Mouse (Mus musculus): ENCODE measurements around the gene Hspa1l. TPM values are rescaled to one million over a fixed set of nuclear protein-coding genes. Genes with fewer than 3 reads are reported as not detected.
"Not testable (repeated sequence)": the region's sequence is repeated elsewhere in the genome, so short reads cannot be mapped to it uniquely, and the experiment has no call there.

Hspa1l gene
- polyA plus RNA-seq, 1 experiment: 2.4 TPM

DNA sequence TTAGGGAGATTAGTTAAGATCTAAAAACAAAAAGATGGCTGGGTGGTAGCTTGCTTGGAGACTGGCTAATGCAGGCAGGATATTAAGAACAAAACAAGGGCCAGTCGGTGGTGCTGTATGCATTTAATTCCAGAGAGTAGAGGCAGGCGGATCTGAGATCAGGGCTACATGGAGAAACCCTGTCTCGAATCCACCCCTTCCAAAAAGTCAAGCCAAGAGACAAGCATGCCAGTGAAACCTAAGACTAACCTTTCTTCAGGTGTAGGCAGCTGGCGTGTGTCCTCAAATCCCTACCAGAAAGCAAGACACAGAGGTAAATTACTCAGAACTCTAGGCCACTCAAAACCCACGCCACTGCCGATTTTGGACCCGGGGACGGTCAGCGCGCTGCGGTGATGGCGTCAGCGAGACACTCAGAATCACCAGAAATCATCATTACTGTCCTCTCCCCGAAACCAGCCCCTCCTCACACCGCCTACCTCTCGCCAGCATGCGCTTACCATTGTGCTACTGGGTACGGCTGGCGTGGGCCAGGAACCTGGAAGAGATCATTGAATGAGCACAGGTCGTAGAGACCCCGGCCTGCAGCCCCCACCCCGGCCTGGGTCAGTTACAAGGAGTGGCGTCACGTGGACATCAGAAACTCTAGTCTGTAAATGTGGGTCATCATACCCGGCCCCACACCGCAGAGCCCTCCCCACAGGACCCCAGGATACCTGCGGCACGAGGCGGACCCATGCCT, 20.7 kb upstream of the Hspa1l start:
- DNase-seq (ENCODE audit: low read depth): no peak

DNA sequence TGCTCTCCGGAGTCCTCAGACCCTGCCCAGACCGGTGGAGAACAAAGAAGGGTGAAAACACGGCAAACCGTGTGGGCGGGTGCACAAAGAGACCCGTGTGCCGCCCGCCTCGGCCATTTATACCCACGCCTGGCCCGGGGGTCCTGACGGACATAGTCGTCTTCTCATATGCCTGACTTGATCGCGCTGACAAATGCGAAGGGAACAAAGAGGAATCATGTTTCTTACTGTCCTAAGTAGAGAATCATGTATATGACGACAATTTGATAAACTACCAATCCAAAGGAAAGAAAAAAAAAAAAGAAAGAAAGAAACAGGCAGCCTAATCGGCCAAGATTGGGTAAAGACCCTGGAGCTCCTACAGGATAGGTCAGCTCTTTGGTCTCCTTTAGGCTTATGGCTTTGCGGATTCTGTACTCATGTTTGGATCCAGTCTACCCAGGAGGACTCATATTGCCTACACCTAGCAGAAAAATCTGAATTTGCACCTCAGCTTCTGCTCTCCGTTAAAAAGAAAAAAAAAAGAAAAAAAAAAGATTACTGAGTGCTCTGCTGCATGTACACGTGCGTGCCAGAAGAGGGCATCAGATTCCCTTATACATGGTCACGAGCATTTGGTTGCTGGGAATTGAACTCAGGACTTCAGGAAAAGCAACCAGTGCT, 20.0 kb upstream of the Hspa1l start:
- DNase-seq (ENCODE audit: low read depth): no peak

DNA sequence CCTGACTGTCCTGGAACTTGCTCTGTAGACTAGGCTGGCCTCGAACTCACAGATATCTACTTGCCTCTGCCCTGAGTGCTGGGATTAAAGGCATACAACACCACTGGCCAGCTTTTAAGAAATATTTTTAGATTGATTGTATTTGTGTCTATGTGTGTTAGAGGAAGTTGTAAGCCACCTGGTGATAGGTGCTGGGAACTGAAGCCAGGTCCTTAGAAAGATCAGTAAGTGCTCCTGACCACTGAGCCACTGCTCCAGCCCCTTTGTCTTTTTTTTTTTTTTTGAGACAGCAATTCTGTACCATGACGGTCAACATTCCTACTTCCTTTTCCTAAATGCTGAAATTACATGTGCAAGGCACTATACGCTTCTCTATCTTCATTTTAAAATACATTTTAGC, 19.2 kb upstream of the Hspa1l start:
- no peak for DNase-seq (ENCODE audit: low read depth)

DNA sequence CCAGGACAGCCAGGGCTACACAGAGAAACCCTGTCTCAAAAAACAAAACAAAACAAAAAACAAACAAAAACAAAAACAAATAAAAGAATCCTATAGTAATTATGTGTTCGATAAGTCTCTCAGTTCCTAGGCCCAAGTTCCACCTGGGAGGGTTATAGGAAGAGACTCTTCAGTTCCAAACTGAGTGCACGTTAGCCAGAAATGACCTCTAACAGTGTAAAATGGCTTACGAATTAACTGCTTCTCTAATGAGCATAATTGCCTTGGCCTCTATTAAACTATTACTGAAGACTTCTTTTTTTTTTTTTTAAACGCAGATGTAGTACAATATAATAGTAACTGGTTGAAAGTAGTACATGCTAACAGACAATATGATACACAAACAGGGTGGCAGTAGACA, 18.6 kb upstream of the Hspa1l start:
- DNase-seq (ENCODE audit: low read depth): no peak

DNA sequence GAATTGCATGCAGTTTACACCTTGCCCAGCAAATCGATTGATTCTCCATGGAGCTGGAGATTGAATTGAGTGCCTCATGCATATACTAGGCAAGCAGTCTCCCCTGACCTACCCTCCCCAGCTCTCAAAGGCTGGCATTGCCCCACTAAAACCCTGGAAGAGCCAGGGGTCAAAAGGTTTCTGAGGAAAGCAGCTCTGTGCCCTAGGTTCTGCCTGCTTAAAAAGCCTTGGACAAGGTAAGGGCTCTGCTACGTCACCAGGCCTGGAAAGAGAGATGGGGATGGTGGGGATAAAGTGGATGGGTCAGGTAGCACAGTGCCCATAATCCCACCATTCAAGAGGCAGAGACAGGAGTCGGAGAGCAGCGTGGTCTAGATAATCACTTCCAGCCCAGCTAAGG, 17.7 kb upstream of the Hspa1l start:
- DNase-seq (ENCODE audit: low read depth): no peak

DNA sequence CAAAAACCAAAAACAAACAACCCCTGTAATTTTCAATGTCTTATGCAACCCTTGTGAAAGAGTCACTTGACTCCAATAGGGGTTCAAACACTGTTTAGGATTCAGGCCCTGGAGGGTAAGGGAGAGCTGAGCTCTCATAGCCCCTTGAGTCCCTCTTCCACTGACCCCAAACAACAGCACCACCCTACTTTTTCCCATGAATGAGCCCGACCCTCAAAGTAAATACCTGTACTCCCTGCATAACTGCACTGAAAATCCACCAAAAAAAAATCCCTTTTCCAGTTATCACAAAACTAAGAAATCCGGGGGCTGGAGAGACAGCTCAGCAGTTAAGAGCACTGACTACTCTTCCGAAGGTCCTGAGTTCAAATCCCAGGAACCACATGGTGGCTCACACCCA, 16.6 kb upstream of the Hspa1l start:
- no peak for DNase-seq (ENCODE audit: low read depth)

DNA sequence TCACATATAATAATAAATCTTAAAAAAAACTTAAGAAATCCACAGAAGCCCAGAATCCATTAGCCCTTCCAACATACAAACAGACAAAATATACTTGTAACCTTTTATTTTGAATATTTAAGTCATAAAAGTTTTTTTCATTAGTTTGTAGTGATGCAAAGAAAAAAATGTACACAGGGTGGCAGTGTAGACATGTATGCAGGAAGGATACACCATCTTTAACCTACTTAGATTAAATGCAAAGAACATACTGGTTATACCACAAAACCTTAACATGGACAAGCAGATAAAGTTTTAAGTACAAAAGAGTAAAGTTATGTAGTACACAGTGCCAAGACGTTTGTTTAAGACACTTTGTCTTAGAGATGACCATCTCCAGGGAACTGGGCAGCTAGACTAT, 16.2 kb upstream of the Hspa1l start:
- no peak for DNase-seq (ENCODE audit: low read depth)

DNA sequence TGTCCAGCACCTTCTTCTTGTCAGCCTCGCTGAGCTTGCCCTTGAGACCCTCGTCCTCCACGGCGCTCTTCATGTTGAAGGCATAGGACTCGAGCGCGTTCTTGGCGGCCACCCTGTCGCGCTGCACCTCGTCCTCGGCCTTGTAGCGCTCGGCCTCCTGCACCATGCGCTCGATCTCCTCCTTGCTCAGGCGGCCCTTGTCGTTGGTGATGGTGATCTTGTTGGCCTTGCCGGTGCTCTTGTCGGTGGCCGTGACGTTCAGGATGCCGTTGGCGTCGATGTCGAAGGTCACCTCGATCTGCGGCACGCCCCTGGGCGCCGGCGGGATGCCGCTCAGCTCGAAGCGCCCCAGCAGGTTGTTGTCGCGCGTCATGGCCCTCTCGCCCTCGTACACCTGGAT, 15.2 kb upstream of the Hspa1l start:
- not testable (repeated sequence) for DNase-seq (ENCODE audit: low read depth)

DNA sequence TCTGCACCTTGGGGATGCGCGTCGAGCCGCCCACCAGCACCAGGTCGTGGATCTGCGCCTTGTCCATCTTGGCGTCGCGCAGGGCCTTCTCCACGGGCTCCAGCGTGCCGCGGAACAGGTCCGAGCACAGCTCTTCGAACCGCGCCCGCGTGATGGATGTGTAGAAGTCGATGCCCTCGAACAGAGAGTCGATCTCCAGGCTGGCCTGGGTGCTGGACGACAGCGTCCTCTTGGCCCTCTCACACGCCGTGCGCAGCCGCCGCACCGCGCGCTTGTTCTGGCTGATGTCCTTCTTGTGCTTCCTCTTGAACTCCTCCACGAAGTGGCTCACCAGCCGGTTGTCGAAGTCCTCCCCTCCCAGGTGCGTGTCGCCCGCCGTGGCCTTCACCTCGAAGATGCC, 14.5 kb upstream of the Hspa1l start:
- not testable (repeated sequence) for DNase-seq (ENCODE audit: low read depth)

DNA sequence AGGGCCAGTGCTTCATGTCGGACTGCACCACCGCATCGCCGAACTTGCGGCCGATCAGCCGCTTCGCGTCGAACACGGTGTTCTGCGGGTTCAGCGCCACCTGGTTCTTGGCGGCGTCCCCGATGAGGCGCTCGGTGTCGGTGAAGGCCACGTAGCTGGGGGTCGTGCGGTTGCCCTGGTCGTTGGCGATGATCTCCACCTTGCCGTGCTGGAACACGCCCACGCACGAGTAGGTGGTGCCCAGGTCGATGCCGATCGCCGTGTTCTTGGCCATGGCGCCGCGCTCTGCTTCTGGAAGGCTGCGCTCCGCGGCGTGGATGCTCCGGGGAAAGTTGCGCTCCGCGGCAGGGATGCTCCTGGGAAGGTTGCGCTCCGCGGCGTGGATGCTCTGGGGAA, 13.8 kb upstream of the Hspa1l start:
- not testable (repeated sequence) for DNase-seq (ENCODE audit: low read depth)

DNA sequence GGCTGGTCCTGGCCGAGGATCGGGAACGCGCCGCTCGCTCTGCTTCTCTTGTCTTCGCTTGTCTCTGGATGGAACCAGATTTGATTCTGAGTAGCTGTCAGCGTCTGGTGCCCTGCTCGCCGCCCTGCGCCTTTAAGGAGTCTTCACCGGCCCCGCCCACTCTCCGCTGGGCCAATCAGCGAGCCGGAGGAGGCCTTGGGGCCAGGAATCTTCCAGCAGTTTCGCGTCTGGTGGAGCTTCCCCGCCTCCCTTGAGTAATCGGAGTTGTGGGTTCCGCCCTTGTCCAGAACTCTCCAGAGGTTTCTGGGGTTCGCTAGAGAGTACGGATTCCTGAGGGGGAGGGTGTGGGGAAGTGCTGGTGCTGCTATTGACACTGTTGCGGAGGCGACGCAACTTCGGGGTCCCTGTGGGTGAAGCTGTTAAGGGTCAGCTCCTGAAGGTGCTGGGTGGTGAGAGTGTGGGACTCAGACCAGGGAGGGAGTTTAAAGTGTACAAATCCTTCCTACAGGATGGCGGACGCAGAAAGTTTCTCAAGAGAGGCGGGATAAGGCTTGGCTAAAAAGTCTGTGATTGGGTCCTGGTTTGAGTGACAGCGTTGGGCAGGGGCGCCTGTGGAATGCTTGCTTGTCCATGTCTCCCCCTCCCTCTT, 13.2 kb upstream of the Hspa1l start, which contains the start of gene Hspa1b:
Gene Hspa1b, minus strand, starts transcription at position 109 of the 649 bp plus-strand sequence.
- DNase-seq (ENCODE audit: low read depth): not testable (repeated sequence)

DNA sequence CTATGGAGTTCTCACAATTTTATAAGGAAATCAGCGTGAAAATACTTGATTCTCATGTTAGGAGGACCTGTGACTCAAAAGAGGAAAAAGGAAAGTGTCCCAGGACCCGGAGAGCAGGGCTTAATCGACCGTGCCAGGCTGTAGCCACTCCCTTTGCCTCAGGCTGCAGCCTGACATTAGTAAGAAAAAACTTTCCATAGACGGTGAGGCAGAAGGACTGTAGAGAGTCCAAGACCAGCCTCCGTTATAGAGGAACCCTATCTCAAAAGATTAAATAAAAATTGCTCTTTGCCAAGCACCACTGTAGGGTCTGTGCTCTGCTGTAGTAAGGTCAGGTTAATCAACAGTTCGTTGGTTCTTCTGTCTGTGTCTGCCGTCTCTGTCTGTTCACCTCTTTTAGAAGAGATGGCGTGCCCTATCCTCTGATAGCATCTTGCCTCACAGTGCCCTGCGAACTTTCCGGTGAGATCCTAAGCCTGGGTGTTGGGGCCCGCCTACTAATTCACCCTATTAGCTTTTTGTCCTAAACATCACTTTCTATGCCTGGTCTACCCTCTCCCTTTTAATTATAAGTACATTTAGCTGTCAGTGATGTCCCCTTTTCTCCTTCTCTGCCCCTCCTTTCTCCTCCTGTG, 12.5 kb upstream of the Hspa1l start:
- no peak for DNase-seq (ENCODE audit: low read depth)

DNA sequence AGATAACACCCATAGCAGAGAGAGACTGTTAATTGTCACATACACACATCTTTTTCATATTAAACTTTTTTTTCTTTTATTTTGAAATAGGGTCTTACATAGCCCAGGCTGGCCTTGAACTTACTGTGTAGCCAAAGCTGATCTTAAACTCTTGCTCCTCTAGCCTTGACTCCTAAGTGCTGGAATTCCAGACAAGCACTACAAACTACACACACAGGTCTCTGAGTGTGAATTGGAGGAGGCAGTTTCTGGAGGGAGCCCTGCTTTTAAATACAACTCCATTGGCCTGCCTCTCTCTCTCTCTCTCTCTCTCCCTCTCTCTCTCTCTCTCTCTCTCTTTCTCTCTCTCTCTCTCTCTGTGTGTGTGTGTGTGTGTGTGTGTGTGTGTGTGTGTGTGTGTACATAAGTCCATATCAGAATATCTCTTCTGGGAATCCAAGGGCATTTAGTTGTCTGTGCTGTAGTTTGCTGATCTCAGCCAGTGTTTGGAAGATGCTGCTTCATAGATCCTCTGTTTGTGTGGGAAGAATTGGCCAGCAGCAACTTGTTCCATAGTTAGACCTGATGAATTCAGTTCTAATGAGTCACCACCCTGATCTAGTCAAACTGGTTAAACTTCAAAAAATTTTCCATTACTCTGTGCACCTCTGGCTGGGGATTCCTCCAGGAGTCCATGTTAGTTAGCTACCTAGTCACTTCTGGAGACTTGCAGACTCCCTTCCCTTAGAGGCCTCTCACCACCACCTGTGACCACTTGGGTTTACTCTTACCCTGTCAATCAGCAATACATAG, 11.6 kb upstream of the Hspa1l start:
- no peak for DNase-seq (ENCODE audit: low read depth)

DNA sequence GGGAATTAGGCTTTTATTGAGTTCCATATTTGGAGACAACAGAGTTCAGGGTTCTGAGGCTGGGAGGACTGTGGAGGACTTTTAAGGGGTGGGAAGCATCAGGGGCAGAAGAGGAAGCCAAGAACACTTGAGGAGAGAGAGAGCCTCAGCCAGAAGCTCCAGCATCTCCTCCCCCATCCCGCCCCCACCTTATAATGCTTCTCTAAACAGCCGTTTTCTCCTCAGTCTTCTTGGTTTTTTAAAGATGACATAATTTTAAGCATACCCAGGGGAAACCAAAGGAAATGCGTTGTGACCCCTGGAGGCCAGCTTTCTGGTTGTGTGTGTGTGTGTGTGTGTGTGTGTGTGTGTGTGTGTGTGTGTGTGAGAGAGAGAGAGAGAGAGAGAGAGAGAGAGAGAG, 10.4 kb upstream of the Hspa1l start:
- DNase-seq (ENCODE audit: low read depth): no peak

DNA sequence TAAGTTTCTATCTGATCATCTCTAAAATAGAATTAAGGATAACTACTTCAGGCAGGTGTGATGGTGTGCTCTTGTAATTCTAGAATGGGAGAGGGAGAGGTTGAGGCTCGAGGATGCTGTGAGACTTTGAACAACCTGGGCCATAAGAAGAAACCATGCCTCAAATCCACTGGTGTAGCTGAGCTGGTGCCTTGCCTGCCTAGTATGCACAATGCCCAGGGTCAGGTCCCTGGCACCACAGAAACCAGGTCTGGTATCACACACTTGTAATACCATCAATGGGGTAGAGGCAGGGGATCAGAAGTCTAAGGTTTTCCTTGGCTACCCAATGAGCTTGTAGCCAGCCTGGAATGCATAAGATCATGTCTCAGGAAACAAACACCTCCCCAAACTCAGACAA, 9.7 kb upstream of the Hspa1l start:
- DNase-seq (ENCODE audit: low read depth): no peak

DNA sequence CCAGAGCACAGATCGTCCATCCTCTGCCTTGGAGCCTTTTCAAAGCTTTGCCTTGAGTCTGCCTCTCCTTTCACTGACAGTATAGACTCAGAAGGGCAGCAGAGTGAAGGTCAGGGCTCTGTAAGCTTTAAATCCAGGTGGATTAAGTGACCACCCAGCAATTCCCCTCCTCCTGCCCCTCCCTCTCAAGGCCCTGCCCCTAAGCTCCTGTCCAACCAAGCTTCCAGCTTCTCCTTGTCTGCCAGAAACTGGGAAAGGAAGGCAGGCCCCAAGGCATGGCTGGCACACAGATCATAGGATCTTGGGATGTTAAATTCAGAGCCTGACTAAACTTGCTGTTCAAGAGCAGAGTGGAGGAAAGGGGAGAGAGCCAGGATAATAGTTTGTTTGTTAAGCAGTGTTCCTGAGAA, 7.9 kb upstream of the Hspa1l start:
- peak; percentile 98 for DNase-seq (ENCODE audit: low read depth)

DNA sequence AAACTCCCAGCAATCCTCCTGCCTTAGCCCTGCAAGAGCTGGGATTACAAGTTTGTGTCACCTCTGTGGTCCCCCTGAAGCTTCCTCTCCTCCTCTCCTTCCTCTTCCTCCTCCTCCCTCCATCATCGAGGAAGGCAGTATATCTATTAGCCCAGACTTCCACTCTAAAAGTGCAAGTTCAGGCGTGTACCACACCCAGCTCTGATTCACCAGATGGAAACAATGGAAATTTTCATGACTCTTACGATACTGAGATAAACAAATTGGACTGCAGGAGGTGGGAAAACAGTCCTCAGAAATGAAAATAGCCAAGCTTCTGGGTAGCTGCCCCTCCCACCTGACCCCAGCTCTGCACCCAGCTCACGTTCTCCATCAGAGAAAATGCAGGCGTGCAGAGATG, 6.9 kb upstream of the Hspa1l start:
- DNase-seq (ENCODE audit: low read depth): no peak

DNA sequence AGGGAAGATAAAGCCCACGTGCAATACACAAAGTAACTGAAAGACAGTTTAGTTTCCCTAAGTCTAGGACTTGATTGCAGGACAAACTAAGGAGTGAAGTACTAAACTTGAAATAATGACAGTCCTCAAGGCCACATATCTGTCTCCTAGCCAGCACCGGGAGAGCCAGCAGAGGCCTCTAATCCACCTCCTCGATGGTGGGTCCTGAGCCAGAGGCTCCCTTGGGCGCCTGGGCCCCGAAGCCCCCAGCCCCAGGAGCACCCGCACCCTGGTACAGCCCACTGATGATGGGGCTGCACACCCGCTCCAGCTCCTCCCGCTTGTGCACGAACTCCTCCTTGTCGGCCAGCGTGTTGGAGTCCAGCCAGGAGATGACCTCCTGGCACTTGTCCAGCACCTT, 2.7 kb upstream of the Hspa1l start, which contains the start of gene Gm20481:
Gene Gm20481, plus strand, starts transcription at position 91 of the 400 bp plus-strand sequence.
- DNase-seq (ENCODE audit: low read depth): not testable (repeated sequence)

DNA sequence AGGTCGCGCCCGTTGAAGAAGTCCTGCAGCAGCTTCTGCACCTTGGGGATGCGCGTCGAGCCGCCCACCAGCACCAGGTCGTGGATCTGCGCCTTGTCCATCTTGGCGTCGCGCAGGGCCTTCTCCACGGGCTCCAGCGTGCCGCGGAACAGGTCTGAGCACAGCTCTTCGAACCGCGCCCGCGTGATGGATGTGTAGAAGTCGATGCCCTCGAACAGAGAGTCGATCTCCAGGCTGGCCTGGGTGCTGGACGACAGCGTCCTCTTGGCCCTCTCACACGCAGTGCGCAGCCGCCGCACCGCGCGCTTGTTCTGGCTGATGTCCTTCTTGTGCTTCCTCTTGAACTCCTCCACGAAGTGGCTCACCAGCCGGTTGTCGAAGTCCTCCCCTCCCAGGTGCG, 1.7 kb upstream of the Hspa1l start:
- DNase-seq (ENCODE audit: low read depth): not testable (repeated sequence)

DNA sequence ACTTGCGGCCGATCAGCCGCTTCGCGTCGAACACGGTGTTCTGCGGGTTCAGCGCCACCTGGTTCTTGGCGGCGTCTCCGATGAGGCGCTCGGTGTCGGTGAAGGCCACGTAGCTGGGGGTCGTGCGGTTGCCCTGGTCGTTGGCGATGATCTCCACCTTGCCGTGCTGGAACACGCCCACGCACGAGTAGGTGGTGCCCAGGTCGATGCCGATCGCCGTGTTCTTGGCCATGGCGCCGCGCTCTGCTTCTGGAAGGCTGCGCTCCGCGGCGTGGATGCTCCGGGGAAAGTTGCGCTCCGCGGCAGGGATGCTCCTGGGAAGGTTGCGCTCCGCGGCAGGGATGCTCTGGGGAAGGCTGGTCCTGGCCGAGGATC, 822 bp upstream of the Hspa1l start:
- DNase-seq (ENCODE audit: low read depth): not testable (repeated sequence)
